Mouse (Mus musculus): ENCODE results near the gene Taldo1. TPM values are rescaled to one million over a fixed set of nuclear protein-coding genes. Genes with fewer than 3 reads are reported as not detected.

Taldo1 gene
- polyA plus RNA-seq, 1 experiment from 2014 or later: 269 TPM

DNA sequence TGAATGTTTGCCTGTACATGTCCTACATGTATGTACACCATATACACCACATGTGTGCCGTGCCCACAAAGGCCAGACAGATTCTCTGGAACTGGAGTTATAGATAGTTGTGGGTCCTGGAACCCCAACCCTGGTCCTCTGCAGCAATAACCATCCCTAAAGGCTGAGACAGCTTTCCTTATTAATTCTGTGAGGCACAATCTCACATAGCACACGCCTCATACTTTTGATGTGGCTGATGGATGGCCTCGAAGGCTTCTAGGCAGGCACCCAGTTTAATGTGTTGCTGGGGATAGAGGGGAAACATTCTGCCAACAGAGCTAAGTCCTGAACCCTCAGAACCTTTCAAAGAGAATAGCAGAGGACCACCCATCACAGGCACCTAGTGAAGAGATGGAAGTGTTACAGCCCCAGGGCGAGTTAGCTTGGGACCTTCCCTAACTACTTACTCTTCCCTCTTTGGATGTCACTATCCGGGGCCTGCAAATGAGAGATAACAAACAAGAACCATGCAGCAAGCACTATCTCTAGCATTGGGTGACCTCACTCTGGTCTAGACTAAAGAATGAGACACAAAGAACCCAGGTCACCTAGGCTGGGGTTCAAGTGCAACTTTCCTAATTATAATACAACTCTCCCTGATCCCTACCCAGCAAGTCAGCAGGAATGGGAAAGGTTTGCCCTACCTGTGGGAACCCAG, 27.5 kb upstream of the Taldo1 start:
- Histone ChIP-seq H3K4me1 (0 out of 2 replicates have a peak, but pooled peaks cover 3% of the 10 kb centered on the region), H3K4me3 (replicated peaks) (no peak overlapping the region), H3K27me3 (replicated peaks) (peaks cover 36% of the 10 kb centered on the region), H3K9me3 (replicated peaks) (no peaks in the 10 kb centered on the region), H3K9ac (replicated peaks) (no peak overlapping the region), H3K36me3 (no peaks in the 10 kb centered on the region), H3K4me2 (no peak overlapping the region), H3K27ac (replicated peaks) (no peak overlapping the region)
- 85% methylated on average over 5 of the region's 5 CpGs for WGBS
- ATAC-seq (ENCODE audit: low FRiP score): no peak

DNA sequence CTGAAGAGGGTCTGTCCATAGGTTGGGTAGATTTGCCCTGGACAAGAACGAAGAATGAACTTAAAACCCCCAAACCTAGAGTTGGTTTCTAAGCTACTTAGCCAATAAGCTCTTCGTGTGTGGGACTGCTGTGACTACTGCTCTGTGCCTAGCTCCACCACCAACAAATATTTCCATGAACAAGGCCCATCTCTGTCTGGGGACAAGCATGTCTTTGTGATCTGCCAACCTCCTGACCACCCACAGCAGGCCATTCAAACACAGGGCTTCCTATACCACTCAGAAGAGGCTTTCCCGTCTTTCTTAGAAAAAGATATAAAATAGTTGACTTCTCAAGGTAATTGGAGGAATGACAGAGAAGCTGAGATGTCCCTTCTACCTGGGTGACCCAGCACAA, 27.0 kb upstream of the Taldo1 start:
- no peak overlapping the region for H3K27ac ChIP-seq (replicated peaks)
- H3K4me1 ChIP-seq: 0 out of 2 replicates have a peak, but pooled peaks cover 3% of the 10 kb centered on the region
- ATAC-seq (ENCODE audit: low FRiP score): no peak
- H3K36me3 ChIP-seq: no peaks in the 10 kb centered on the region
- H3K4me2 ChIP-seq: no peak overlapping the region
- no peak overlapping the region for H3K4me3 ChIP-seq (replicated peaks)
- H3K9ac ChIP-seq (replicated peaks): no peak overlapping the region
- 83% methylated on average over 3 of the region's 3 CpGs for WGBS
- H3K9me3 ChIP-seq (replicated peaks): no peaks in the 10 kb centered on the region
- peaks cover 33% of the 10 kb centered on the region for H3K27me3 ChIP-seq (replicated peaks)

DNA sequence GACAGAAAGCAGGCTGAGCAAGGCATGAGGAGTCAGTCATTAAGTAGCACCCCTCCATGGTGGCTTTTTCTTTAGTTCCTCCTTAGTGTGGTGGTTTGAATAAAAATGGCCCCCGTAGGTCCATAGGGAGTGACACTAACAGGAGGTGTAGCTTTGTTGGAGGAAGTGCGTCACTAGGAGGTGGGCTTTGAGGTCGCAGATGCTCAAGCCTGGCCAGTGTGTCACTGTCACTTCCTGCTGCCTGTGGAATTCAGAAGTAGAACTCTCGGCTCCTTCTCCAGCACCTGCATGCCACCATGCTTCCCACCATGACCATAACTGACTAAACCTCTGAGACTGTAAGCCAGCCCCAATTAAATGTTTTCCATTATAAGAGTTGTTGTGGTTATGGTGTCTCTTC, 24.6 kb upstream of the Taldo1 start:
- no peak overlapping the region for H3K4me3 ChIP-seq (replicated peaks)
- no peak for ATAC-seq (ENCODE audit: low FRiP score)
- no peaks in the 10 kb centered on the region for H3K4me1 ChIP-seq
- no peak overlapping the region for H3K27ac ChIP-seq (replicated peaks)
- H3K27me3 ChIP-seq (replicated peaks): peaks cover 14% of the 10 kb centered on the region; the same call in 1 of the 2 replicates
- 85% methylated on average over 4 of the region's 4 CpGs for WGBS
- no peak overlapping the region for H3K4me2 ChIP-seq
- no peak overlapping the region for H3K9ac ChIP-seq (replicated peaks)
- H3K36me3 ChIP-seq: no peaks in the 10 kb centered on the region
- no peaks in the 10 kb centered on the region for H3K9me3 ChIP-seq (replicated peaks)

DNA sequence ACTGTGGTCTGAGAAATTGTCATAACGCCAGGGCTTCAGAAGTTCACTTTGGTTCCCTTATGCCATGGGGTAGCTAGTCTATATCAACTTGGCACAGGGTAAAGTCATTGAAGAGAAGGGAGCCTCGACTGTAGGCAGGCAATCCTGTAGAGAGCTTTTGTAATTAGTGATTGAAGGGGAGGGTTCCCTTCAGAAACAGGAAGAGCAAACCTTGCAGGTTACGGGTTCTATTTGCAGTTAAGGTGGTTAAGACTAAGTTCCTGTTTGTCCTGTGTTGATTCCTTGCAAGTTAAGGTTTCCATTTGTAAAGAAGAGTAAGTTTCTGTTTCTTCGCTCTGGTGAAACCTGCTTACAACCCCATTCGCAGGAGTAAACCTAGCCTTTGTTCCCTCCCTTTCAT, 22.1 kb upstream of the Taldo1 start:
- Histone ChIP-seq H3K4me2 (no peak overlapping the region), H3K27me3 (replicated peaks) (0 out of 2 replicates have a peak, but pooled peaks cover 8% of the 10 kb centered on the region), H3K4me3 (replicated peaks) (no peak overlapping the region), H3K9me3 (replicated peaks) (no peaks in the 10 kb centered on the region), H3K4me1 (no peaks in the 10 kb centered on the region), H3K9ac (replicated peaks) (no peak overlapping the region), H3K36me3 (no peaks in the 10 kb centered on the region), H3K27ac (replicated peaks) (no peak overlapping the region)
- ATAC-seq (ENCODE audit: low FRiP score): no peak
- WGBS: 58% methylated on average over 5 of the region's 5 CpGs

DNA sequence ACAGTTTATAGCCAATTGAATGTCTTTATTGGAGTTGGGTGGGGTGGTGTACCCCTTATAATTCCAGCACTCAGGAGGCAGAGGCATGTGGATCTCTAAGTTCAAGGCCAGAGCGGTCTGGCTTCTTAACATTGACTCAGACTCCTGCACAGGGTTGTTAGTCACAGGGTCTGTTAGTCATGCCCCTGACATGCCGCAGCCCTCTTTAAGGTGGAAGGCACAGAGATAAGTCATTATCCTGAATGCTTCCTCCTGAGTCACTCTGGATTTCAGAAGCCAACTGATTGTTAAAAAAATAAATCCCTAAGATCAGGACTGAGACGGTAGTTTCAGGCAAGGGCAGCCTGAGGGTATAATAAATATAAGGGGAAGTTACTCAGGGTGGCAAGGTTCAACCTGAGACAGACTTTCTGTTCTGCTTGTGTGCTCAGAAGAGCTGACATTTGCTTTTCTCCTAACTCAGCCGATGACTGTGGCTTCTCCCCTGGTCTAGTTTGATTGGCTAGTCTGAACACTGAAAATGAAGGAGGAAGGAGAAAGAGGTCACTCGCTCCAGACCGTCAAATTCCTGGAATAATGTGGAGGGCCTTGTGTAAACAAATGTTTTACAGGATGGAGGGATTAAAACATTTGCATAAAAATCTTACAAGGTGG, 19.9 kb upstream of the Taldo1 start:
- no peak overlapping the region for H3K9ac ChIP-seq (replicated peaks)
- 78% methylated on average over 6 of the region's 6 CpGs for WGBS
- H3K9me3 ChIP-seq (replicated peaks): no peaks in the 10 kb centered on the region
- no peaks in the 10 kb centered on the region for H3K36me3 ChIP-seq
- no peak for ATAC-seq (ENCODE audit: low FRiP score)
- H3K27ac ChIP-seq (replicated peaks): no peak overlapping the region
- H3K4me1 ChIP-seq: no peaks in the 10 kb centered on the region
- no peaks in the 10 kb centered on the region for H3K27me3 ChIP-seq (replicated peaks)
- H3K4me3 ChIP-seq (replicated peaks): no peak overlapping the region
- H3K4me2 ChIP-seq: no peak overlapping the region

DNA sequence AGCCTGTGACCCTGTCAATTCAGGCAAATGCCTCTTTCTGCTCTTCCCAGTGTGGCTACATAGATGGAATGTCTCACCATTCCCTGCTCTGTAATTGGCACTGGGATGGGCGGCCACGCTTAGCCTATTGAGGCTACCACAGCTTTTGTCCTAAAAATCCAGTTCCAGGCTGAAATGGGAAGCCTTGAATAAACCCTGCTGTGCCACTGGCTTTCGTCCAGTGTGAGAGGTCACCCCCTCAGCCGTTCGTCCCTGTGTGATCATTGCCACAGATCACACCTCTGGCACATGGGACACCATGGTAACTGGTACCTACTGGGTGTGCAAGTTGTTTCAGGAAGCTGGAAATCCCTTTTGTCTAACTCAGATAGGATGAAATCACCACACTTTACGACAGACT, 18.4 kb upstream of the Taldo1 start:
- Histone ChIP-seq H3K4me2 (no peak overlapping the region), H3K36me3 (no peaks in the 10 kb centered on the region), H3K9ac (replicated peaks) (no peak overlapping the region), H3K27ac (replicated peaks) (no peak overlapping the region), H3K4me1 (no peaks in the 10 kb centered on the region), H3K27me3 (replicated peaks) (no peaks in the 10 kb centered on the region), H3K4me3 (replicated peaks) (no peak overlapping the region), H3K9me3 (replicated peaks) (no peaks in the 10 kb centered on the region)
- no peak for ATAC-seq (ENCODE audit: low FRiP score)
- 32% methylated on average over 6 of the region's 6 CpGs for WGBS

DNA sequence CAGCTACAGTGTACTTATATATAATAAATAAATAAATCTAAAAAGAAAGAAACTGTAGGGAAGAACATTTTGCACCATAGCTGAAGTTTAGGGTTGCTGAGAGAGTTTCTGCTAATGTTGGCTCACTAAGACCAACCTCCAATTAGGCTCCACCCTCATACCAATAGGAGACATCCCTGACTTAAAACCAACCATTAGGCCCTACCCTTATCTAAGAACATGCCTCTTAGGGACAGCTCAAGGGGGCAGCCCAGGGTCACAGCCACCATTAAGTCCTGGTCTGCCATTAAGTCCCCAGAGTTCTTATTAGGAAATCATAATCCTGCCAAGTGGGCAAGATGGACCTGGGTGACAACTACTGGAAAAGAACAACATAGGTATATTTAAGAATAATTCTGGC, 17.6 kb upstream of the Taldo1 start:
- ATAC-seq (ENCODE audit: low FRiP score): no peak
- Histone ChIP-seq H3K4me2 (no peak overlapping the region), H3K36me3 (no peaks in the 10 kb centered on the region), H3K27ac (replicated peaks) (no peak overlapping the region), H3K4me1 (no peaks in the 10 kb centered on the region), H3K9me3 (replicated peaks) (no peaks in the 10 kb centered on the region), H3K27me3 (replicated peaks) (no peaks in the 10 kb centered on the region), H3K4me3 (replicated peaks) (no peak overlapping the region), H3K9ac (replicated peaks) (no peak overlapping the region)

DNA sequence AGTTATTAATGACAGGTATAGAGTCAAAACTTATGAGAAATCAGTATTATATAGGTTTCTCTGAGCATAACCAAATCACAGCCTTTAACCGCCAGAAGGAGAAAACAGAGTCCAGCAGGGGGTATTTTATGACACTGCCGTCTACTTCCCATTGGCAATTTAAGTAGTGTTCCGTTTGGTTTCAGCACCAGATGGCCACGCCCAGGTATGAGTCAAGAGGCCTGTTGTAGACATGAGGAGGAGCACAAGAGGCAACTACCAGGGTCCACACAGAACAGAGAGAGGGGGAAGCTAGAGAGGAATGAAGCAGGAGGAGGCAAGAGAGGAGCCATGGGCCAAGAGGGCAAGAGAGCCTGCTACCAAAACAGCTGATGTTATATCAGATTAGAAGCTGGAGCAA, 12.4 kb upstream of the Taldo1 start:
- WGBS: 34% methylated on average over 4 of the region's 4 CpGs
- H3K27ac ChIP-seq (replicated peaks): no peak overlapping the region
- H3K27me3 ChIP-seq (replicated peaks): no peaks in the 10 kb centered on the region
- no peak overlapping the region for H3K9ac ChIP-seq (replicated peaks)
- no peaks in the 10 kb centered on the region for H3K36me3 ChIP-seq
- no peaks in the 10 kb centered on the region for H3K4me1 ChIP-seq
- no peaks in the 10 kb centered on the region for H3K9me3 ChIP-seq (replicated peaks)
- no peak for ATAC-seq (ENCODE audit: low FRiP score)
- H3K4me2 ChIP-seq: no peak overlapping the region
- H3K4me3 ChIP-seq (replicated peaks): no peak overlapping the region

DNA sequence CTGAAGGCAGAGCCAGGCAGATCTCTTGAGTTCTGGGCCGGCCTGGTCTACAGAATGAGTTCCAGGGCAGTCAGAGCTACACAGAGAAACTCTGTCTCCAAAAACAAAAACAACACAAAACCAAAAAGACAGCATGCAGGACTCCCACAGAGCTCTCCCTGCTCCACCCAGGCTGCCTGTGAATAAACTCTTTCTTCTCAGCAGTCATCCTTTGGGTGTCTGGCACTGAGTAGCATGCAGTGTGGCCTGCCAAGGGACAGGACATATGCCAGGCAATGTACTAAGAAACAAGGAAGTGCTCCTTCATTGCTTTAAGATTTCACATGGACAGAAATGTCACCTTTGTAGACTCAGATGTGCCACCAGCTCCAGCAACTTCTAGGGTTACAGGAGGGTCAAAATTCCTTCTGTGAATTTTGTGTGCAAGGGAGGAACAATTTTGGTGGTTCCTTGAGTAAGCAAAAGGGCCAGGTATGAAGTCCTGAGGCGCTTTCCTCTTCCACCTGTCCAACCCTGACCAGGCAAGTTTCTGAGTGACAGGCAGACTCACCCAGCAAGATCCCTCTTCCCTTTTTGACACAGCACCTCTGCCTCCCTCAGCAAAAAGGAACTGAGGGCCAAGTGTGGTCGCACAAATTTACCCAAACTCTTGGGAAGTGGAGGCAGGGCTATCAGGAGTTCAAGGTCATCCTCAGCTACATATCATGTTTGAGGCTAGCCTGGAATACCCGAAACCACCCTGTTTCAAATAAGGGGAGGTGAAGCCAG, 10.7 kb upstream of the Taldo1 start:
- H3K27me3 ChIP-seq (replicated peaks): no peaks in the 10 kb centered on the region
- ATAC-seq (ENCODE audit: low FRiP score): no peak
- 73% methylated on average over 4 of the region's 4 CpGs for WGBS

DNA sequence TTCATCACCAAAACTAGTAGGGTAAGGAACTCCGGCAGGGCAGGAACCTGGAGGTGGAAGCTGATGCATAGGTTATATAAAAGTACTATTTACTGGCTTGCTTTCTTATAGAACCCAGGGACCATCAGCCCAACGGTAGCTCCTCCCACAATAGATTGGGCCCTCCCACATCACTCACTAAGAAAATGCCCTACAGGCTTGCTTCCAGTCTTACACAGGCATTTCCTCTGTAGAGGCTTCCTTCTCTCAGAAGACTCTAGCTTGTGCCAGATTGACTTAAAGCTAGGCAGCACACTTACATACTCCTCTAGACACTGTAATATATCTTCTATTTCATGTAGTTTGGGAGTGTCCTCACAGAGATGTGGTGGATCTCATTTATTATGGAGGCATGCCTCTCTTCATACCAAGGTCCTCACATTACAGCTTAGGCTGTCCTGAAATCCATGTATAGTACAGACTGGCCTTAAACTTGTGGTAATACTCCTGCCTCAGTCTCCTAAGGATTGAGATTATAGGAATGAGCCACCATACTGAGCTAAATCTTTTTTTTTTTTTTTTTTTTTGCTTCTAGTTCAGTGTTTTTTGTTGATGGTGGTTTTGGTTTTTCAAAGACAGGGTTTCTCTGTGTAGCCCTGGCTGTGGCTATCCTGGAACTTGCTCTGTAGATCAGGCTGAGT, 4.1 kb upstream of the Taldo1 start:
- Histone ChIP-seq H3K9ac (replicated peaks) (no peak overlapping the region), H3K36me3 (no peaks in the 10 kb centered on the region), H3K4me2 (no peak overlapping the region), H3K4me3 (replicated peaks) (no peak overlapping the region), H3K27me3 (replicated peaks) (no peaks in the 10 kb centered on the region), H3K27ac (replicated peaks) (no peak overlapping the region), H3K4me1 (peaks cover 10% of the 10 kb centered on the region), H3K9me3 (replicated peaks) (no peaks in the 10 kb centered on the region)
- WGBS: 60% methylated on average over 2 of the region's 2 CpGs
- ATAC-seq (ENCODE audit: low FRiP score): no peak

More for the DNA sequence above, 10.7 kb upstream of the Taldo1 start:
- Histone ChIP-seq H3K4me1 (no peaks in the 10 kb centered on the region), H3K4me3 (replicated peaks) (no peak overlapping the region), H3K4me2 (no peak overlapping the region), H3K9me3 (replicated peaks) (no peaks in the 10 kb centered on the region), H3K36me3 (no peaks in the 10 kb centered on the region), H3K27ac (replicated peaks) (no peak overlapping the region), H3K9ac (replicated peaks) (no peak overlapping the region)

DNA sequence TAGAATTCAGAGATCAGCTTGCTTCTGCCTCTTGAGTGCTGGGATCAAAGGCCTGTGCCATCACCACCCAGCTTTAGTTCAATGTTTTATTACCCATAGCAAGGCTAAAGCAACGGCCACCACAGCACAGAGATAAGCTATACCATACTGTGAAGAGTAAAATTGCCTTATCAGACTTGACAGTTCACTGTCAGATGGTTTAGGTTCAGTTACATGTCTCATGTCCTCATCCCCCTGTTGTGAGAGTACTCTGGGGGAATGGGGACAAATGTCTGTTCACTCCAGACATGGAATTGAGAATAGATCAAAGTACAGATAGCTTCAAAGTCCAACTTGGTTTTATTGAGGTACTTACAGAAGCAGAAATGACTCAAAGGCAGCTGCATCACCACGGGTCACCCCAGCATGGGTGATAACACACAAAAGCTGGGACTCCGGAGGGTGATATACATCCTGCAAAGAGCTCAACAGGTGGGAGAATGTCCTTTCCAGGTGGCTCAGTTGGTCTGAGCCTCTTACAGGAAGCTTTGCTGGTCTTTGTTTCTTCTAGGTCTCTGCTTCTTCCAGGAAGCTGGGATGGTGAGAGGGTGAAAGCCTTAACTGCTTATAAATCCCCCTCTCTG, 3.4 kb upstream of the Taldo1 start:
- H3K4me1 ChIP-seq: peaks cover 14% of the 10 kb centered on the region
- no peak overlapping the region for H3K4me2 ChIP-seq
- no peak overlapping the region for H3K27ac ChIP-seq (replicated peaks)
- ATAC-seq (ENCODE audit: low FRiP score): no peak
- H3K36me3 ChIP-seq: no peaks in the 10 kb centered on the region
- 48% methylated on average over 3 of the region's 3 CpGs for WGBS
- no peak overlapping the region for H3K4me3 ChIP-seq (replicated peaks)
- H3K9ac ChIP-seq (replicated peaks): no peak overlapping the region
- H3K27me3 ChIP-seq (replicated peaks): no peaks in the 10 kb centered on the region
- H3K9me3 ChIP-seq (replicated peaks): no peaks in the 10 kb centered on the region

Measured in neural tube, embryonic 15.5 days (tissue).